ENCODE assay signal across 16 mouse cellular contexts in genomic region chr8:121762999-121763699, GRCm38 (mm10). TPM values are rescaled to one million over a fixed set of nuclear protein-coding genes. Genes with fewer than 3 reads are reported as not detected.
DNase-seq lines count a peak whose midpoint lies in the region; ATAC-seq lines count a peak whose summit lies in the region.
"Had no signal": no experiment of that assay in that cellular context is flagged by ENCODE, and none has a peak within 500 bp of the region (broad histone marks: within the 10 kb centered on the region; RNA-seq: fewer than 3 reads in every experiment).

No protein-coding gene starts in this region.

- H3K4me3 ChIP-seq in hindbrain, embryonic 10.5 days: no peak overlapping the region
- no peak overlapping the region for H3K4me3 ChIP-seq in hindbrain, embryonic 11.5 days (ENCODE audit: low read depth, low read length)
- H3K4me3 ChIP-seq in hindbrain, embryonic 16.5 days (ENCODE audit: low read length): no peak overlapping the region
- H3K4me3 ChIP-seq: embryonic facial prominence, embryonic 13.5 days; intestine, embryonic 15.5 days had no signal

- H3K27me3 ChIP-seq in hindbrain, embryonic 10.5 days (ENCODE audit: insufficient read depth, poor library complexity, severe bottlenecking): no peaks in the 10 kb centered on the region; the same call in 1 of the 2 replicates
- H3K27me3 ChIP-seq in hindbrain, embryonic 11.5 days (ENCODE audit: control insufficient read depth, insufficient read depth, low read length): no peaks in the 10 kb centered on the region
- H3K27me3 ChIP-seq in hindbrain, embryonic 16.5 days (replicated peaks; ENCODE audit: control insufficient read depth, insufficient read depth, low read length): no peaks in the 10 kb centered on the region
- H3K27me3 ChIP-seq: intestine, embryonic 15.5 days had no signal

- no peak for ATAC-seq in hindbrain, embryonic 11.5 days (ENCODE audit: low FRiP score)
- ATAC-seq in hindbrain, embryonic 16.5 days: no peak
- ATAC-seq: intestine, embryonic 15.5 days; liver, postnatal 0 days had no signal

- WGBS in hindbrain, embryonic 10.5 days: 68% methylated on average over 7 of the region's 7 CpGs
- WGBS in hindbrain, embryonic 11.5 days: 62% methylated on average over 7 of the region's 7 CpGs
- WGBS in hindbrain, embryonic 16.5 days: 37% methylated on average over 7 of the region's 7 CpGs

- intact Hi-C loops in gastrocnemius, postnatal 14 days (cut with DNase I; ENCODE audit: low total_unique reads): no loop called here

- H3K27ac ChIP-seq in hindbrain, embryonic 10.5 days: 0 out of 2 replicates have a peak overlapping the region, but pooled peaks have one; percentile 19
- H3K27ac ChIP-seq in hindbrain, embryonic 11.5 days (ENCODE audit: low read depth, low read length): no peak overlapping the region
- 0 out of 2 replicates have a peak overlapping the region, but pooled peaks have one; percentile 7 for H3K27ac ChIP-seq in hindbrain, embryonic 16.5 days (ENCODE audit: low read depth, low read length)
- H3K27ac ChIP-seq: embryonic facial prominence, embryonic 13.5 days; intestine, embryonic 15.5 days; kidney, postnatal 0 days; stomach, postnatal 0 days had no signal

- H3K4me1 ChIP-seq in hindbrain, embryonic 10.5 days (replicated peaks): 0 out of 2 replicates have a peak, but pooled peaks cover 7% of the 10 kb centered on the region
- H3K4me1 ChIP-seq in hindbrain, embryonic 11.5 days (replicated peaks; ENCODE audit: control insufficient read depth, insufficient read depth, low read length): no peaks in the 10 kb centered on the region
- peaks cover 5% of the 10 kb centered on the region; the same call in 1 of the 2 replicates for H3K4me1 ChIP-seq in hindbrain, embryonic 16.5 days (ENCODE audit: control insufficient read depth, insufficient read depth, low read depth, low read length)
- H3K4me1 ChIP-seq: embryonic facial prominence, embryonic 13.5 days; intestine, embryonic 15.5 days had no signal

- no peaks in the 10 kb centered on the region for H3K36me3 ChIP-seq in hindbrain, embryonic 10.5 days
- no peaks in the 10 kb centered on the region for H3K36me3 ChIP-seq in hindbrain, embryonic 11.5 days (ENCODE audit: control insufficient read depth, insufficient read depth, low read length)
- no peaks in the 10 kb centered on the region; the same call in 1 of the 2 replicates for H3K36me3 ChIP-seq in hindbrain, embryonic 16.5 days (ENCODE audit: control insufficient read depth, insufficient read depth, low read length)
- H3K36me3 ChIP-seq: embryonic facial prominence, embryonic 13.5 days; intestine, embryonic 15.5 days had no signal

- no peak overlapping the region for H3K9ac ChIP-seq in hindbrain, embryonic 11.5 days (ENCODE audit: low read depth, low read length)
- no peak overlapping the region; the same call in 1 of the 2 replicates for H3K9ac ChIP-seq in hindbrain, embryonic 16.5 days (ENCODE audit: low read depth, low read length)
- H3K9ac ChIP-seq: embryonic facial prominence, embryonic 13.5 days; intestine, embryonic 15.5 days; liver, postnatal 0 days had no signal

- H3K4me2 ChIP-seq in hindbrain, embryonic 11.5 days (replicated peaks; ENCODE audit: low read depth, low read length): no peak overlapping the region
- H3K4me2 ChIP-seq in hindbrain, embryonic 16.5 days (ENCODE audit: low read length): no peak overlapping the region
- H3K4me2 ChIP-seq: embryonic facial prominence, embryonic 13.5 days; intestine, embryonic 15.5 days had no signal

- no peak for DNase-seq in hindbrain, embryonic 10.5 days (ENCODE audit: low spot score)
- DNase-seq in hindbrain, embryonic 11.5 days (ENCODE audit: low spot score): no peak
- peak; percentile 42 for DNase-seq in right cerebral cortex, postnatal 14 days
- no peak for DNase-seq in right cerebral cortex, postnatal 25 days
- no peak for DNase-seq in lung, postnatal 25 days (ENCODE audit: low spot score)
- DNase-seq in gastrocnemius, postnatal 14 days: no peak
- DNase-seq: adrenal gland, postnatal 14 days; B cell, adult 2 months; heart, adult 11 months; liver, postnatal 0 days; thymus, postnatal 4 days had no signal

- H3K9me3 ChIP-seq in hindbrain, embryonic 10.5 days: no peaks in the 10 kb centered on the region
- no peaks in the 10 kb centered on the region for H3K9me3 ChIP-seq in hindbrain, embryonic 11.5 days (ENCODE audit: control insufficient read depth, low read length)
- H3K9me3 ChIP-seq in hindbrain, embryonic 16.5 days (ENCODE audit: control insufficient read depth, low read length): no peaks in the 10 kb centered on the region
- H3K9me3 ChIP-seq: embryonic facial prominence, embryonic 13.5 days; intestine, embryonic 15.5 days had no signal

RNA-seq across cellular contexts. Expression of gene Jph3, which starts 33.7 kb away (rescaled TPM):
- 10.1 and 22.4 TPM in 2 replicates for polyA plus RNA-seq in hindbrain, embryonic 10.5 days (2016; fragmentation: Nextera tagmentation; extraction: Ambion mirVana)
- 11.1 and 11.2 TPM in 2 replicates for polyA plus RNA-seq in hindbrain, embryonic 11.5 days (2014; fragmentation: Nextera tagmentation; extraction: Ambion mirVana)
- 106 and 118 TPM in 2 replicates for polyA plus RNA-seq in hindbrain, embryonic 16.5 days (2015; fragmentation: Nextera tagmentation; extraction: Ambion mirVana)
- total RNA-seq in gastrocnemius, postnatal 14 days (2021): under 1 TPM in 1 of 2 experiments, not detected in 1; 0.09 TPM
